In genomic region chrX:36795424-36796162, GRCm38 (mm10) we compare ENCODE assay signal across 8 mouse cellular contexts. TPM values are rescaled to one million over a fixed set of nuclear protein-coding genes. Genes with fewer than 3 reads are reported as not detected.
DNase-seq lines count a peak whose midpoint lies in the region; ATAC-seq and TF ChIP-seq lines count a peak whose summit lies in the region.

Slc25a5 (plus strand) TSS chrX:36795651.

- peak; percentile 92 for DNase-seq in CD4-positive, CD25-positive, alpha-beta regulatory T cell, adult 2 months (ENCODE audit: low read depth, low spot score)
- DNase-seq in kidney, postnatal 10 days, result peak; percentile 90
- peak; percentile 75 for DNase-seq in liver, embryonic 11.5 days (ENCODE audit: low spot score)
- DNase-seq in splenic B cell, adult 2 months (ENCODE audit: low read depth, low spot score), result peak; percentile 90

- H3K36me3 ChIP-seq in heart, embryonic 13.5 days, result peaks cover 16% of the 10 kb centered on the region
- peaks cover 6% of the 10 kb centered on the region; the same call in 1 of the 2 replicates for H3K36me3 ChIP-seq in liver, embryonic 11.5 days (ENCODE audit: control insufficient read depth, insufficient read depth, low read length)
- H3K36me3 ChIP-seq in myocyte (ENCODE audit: control insufficient read depth, insufficient read depth), result peaks cover 10% of the 10 kb centered on the region
- no peaks in the 10 kb centered on the region for H3K36me3 ChIP-seq in splenic B cell, adult 2 months (ENCODE audit: control insufficient read depth, insufficient read depth, low read length, poor library complexity, severe bottlenecking)

- peak; percentile 71 for TF ChIP-seq POLR2A in myocyte (IDR thresholded peaks at IDR 0.05; ENCODE audit: insufficient read length, low read depth)

- 9% methylated on average over 41 of the region's 41 CpGs for WGBS in heart, embryonic 13.5 days
- 13% methylated on average over 41 of the region's 41 CpGs for WGBS in liver, embryonic 11.5 days

- H3K27ac ChIP-seq in brown adipose tissue, adult 24 weeks (replicated peaks; ENCODE audit: low read depth, low read length), result peak within 1 kb of the TSS; percentile 95
- H3K27ac ChIP-seq in heart, embryonic 13.5 days (replicated peaks), result peak within 1 kb of the TSS; percentile 95
- peak within 1 kb of the TSS; percentile 91 for H3K27ac ChIP-seq in liver, embryonic 11.5 days (ENCODE audit: low read depth, low read length)

- H3ac ChIP-seq in myocyte (ENCODE audit: control insufficient read depth, insufficient read length), result peak within 1 kb of the TSS; percentile 55

- H3K4me1 ChIP-seq in brown adipose tissue, adult 24 weeks (ENCODE audit: control insufficient read depth, insufficient read depth, insufficient read length, low read length), result no peaks in the 10 kb centered on the region
- peaks cover 3% of the 10 kb centered on the region; the same call in 1 of the 2 replicates for H3K4me1 ChIP-seq in heart, embryonic 13.5 days
- no peaks in the 10 kb centered on the region for H3K4me1 ChIP-seq in liver, embryonic 11.5 days (replicated peaks; ENCODE audit: control insufficient read depth, insufficient read depth, low read length)

- H3K27me3 ChIP-seq in heart, embryonic 13.5 days (replicated peaks), result no peaks in the 10 kb centered on the region
- no peaks in the 10 kb centered on the region for H3K27me3 ChIP-seq in liver, embryonic 11.5 days (replicated peaks; ENCODE audit: control insufficient read depth, insufficient read depth, low read length)
- no peaks in the 10 kb centered on the region for H3K27me3 ChIP-seq in myocyte (ENCODE audit: control insufficient read depth, insufficient read depth, insufficient read length)
- no peaks in the 10 kb centered on the region for H3K27me3 ChIP-seq in splenic B cell, adult 2 months (ENCODE audit: control insufficient read depth, insufficient read depth, low read length, poor library complexity, severe bottlenecking)

- peak; percentile 99 for ATAC-seq in erythroid progenitor cell, adult 5-6 weeks (replicated peaks; ENCODE audit: low FRiP score, poor library complexity, severe bottlenecking)
- peak; percentile 87 for ATAC-seq in heart, embryonic 13.5 days (ENCODE audit: extremely low read depth, insufficient number of reproducible peaks, low FRiP score, low TSS enrichment)
- peak; percentile 94 for ATAC-seq in liver, embryonic 11.5 days (replicated peaks; ENCODE audit: low FRiP score)

- peak within 1 kb of the TSS; percentile 91 for H3K9ac ChIP-seq in heart, embryonic 13.5 days
- H3K9ac ChIP-seq in liver, embryonic 11.5 days (ENCODE audit: low read depth, low read length), result peak within 1 kb of the TSS; percentile 84

- peak within 1 kb of the TSS; percentile 99 for H3K4me3 ChIP-seq in brown adipose tissue, adult 24 weeks (ENCODE audit: insufficient read depth, low read depth, low read length)
- peak within 1 kb of the TSS; percentile 68 for H3K4me3 ChIP-seq in heart, embryonic 13.5 days
- peak within 1 kb of the TSS; percentile 72 for H3K4me3 ChIP-seq in liver, embryonic 11.5 days (ENCODE audit: low read depth, low read length)
- peak within 1 kb of the TSS; percentile 79 for H3K4me3 ChIP-seq in myocyte

- no peaks in the 10 kb centered on the region for H3K9me3 ChIP-seq in heart, embryonic 13.5 days
- no peaks in the 10 kb centered on the region for H3K9me3 ChIP-seq in liver, embryonic 11.5 days (ENCODE audit: control insufficient read depth, low read length)

- H3K79me2 ChIP-seq in myocyte (ENCODE audit: control insufficient read depth, insufficient read depth), result peaks cover 5% of the 10 kb centered on the region

- peak within 1 kb of the TSS; percentile 65 for H3K4me2 ChIP-seq in heart, embryonic 13.5 days
- H3K4me2 ChIP-seq in liver, embryonic 11.5 days, result peak within 1 kb of the TSS; percentile 69
- H3K4me2 ChIP-seq in myocyte (ENCODE audit: low read depth), result peak within 1 kb of the TSS; percentile 73

TF ChIP-seq in myocyte, 11 proteins besides CTCF, POLR2A, EP300 and RAD21:
- TF ChIP-seq E2F4 (IDR thresholded peaks at IDR 0.05; ENCODE audit: insufficient read depth) (no peak), MAX (IDR thresholded peaks at IDR 0.05; ENCODE audit: low read depth) (no peak), TCF12 (IDR thresholded peaks at IDR 0.05; ENCODE audit: insufficient read depth, poor library complexity, severe bottlenecking) (no peak), CEBPB (IDR thresholded peaks at IDR 0.05; ENCODE audit: insufficient read depth, poor library complexity, severe bottlenecking) (no peak), REST (IDR thresholded peaks at IDR 0.05; ENCODE audit: insufficient read depth, insufficient read length) (no peak), SRF (IDR thresholded peaks at IDR 0.05; ENCODE audit: control insufficient read depth, insufficient read length, low read depth) (no peak), POLR2AphosphoS2 (IDR thresholded peaks at IDR 0.05; ENCODE audit: insufficient read length, low read depth) (peak; percentile 48), MYOD1 (IDR thresholded peaks at IDR 0.05; ENCODE audit: control insufficient read depth in 1 of 3, insufficient read length in 2 of 3, low read depth in 2 of 3) (no peak), MYOG (IDR thresholded peaks at IDR 0.05; ENCODE audit: control insufficient read depth in 1 of 3, insufficient read depth in 1 of 3, insufficient read length in 2 of 3, low read depth in 2 of 3) (no peak)
TF ChIP-seq in myocyte: peak in this region for 1.

RNA-seq across cellular contexts. Expression of gene Slc25a5, which starts in this region (rescaled TPM):
- 955 and 1,042 TPM in 2 replicates for polyA plus RNA-seq in brown adipose tissue, adult 24 weeks (2012; ENCODE audit: insufficient read depth, insufficient read length, missing spikeins)
- total RNA-seq in erythroid progenitor cell, adult 5-6 weeks (2015; ENCODE audit: low replicate concordance), result 208 and 285 TPM in 2 replicates
- total RNA-seq in erythroid progenitor cell, adult 5-6 weeks (2017; ENCODE audit: low replicate concordance), result 144 and 176 TPM in 2 replicates
- 964 and 1,107 TPM in 2 replicates for polyA plus RNA-seq in heart, embryonic 13.5 days (2015; fragmentation: Nextera tagmentation; extraction: Ambion mirVana)
- polyA plus RNA-seq in liver, embryonic 11.5 days (2014; fragmentation: Nextera tagmentation; extraction: Ambion mirVana), result 942 and 1,011 TPM in 2 replicates
- 684 TPM for polyA plus RNA-seq in myocyte (2012; fragmentation: generic; extraction: Trizol)

Comparison
In these comparisons a context has a peak if more than half of its experiments do, and no peak if none do; other contexts are left out.
1. Peak in every context shown above with its lines: DNase-seq, ATAC-seq, H3K4me3 ChIP-seq and H3K27ac ChIP-seq.